Mouse (Mus musculus) liver, embryonic 15.5 days (tissue): ENCODE results near the gene Asb11. TPM values are rescaled to one million over a fixed set of nuclear protein-coding genes. Genes with fewer than 3 reads are reported as not detected.

Experiments used
- polyA plus RNA-seq: library from polyadenylated mRNA; unstranded; fragments of >200 nt; fragmentation: Nextera tagmentation; extraction: Ambion mirVana; gene quantifications from 2 replicates; pipeline ENCODE4 v1.2.1, GENCODE M21; 2015

The Asb11 gene
- polyA plus RNA-seq, 1 experiment from 2014 or later, result 0.08 TPM

Other genes starting within 250 kb of the Asb11 start
- gene Bmx, start 178.8 kb upstream of the Asb11 start, polyA plus RNA-seq, result 0.50 and 0.71 TPM in 2 replicates
- 18.9 and 20.9 TPM in 2 replicates for gene Pir, start 167.6 kb upstream of the Asb11 start, polyA plus RNA-seq
- 0.76 and 1.1 TPM in 2 replicates for gene Vegfd, start 63.6 kb upstream of the Asb11 start, polyA plus RNA-seq
- 11.8 and 12.2 TPM in 2 replicates for gene Piga, start 17.2 kb upstream of the Asb11 start, polyA plus RNA-seq
- gene Asb9, start 69.3 kb downstream of the Asb11 start, polyA plus RNA-seq, result not detected in 2 replicates